Mouse (Mus musculus) myocyte (in vitro differentiated cells): ENCODE measurements around the gene Kif3c.

ENCODE experiments used
- E2F4 ChIP-seq: IDR thresholded peaks from one replicate; pipeline ENCODE4 v1.6.1; 2011; ENCODE audit warnings: mild to moderate bottlenecking, control low read depth, moderate library complexity; ENCODE audit not compliant: insufficient read depth
- MYOD1 ChIP-seq, 3 experiments: IDR thresholded peaks; one replicate each; pipeline ENCODE4 v1.6.1; 2011; ENCODE audit warnings: control low read depth in 2 of 3, low read depth in 2 of 3, mild to moderate bottlenecking in 2 of 3, moderate library complexity in 1 of 3; ENCODE audit not compliant: insufficient read length in 2 of 3, control insufficient read depth in 1 of 3
- POLR2A ChIP-seq: IDR thresholded peaks from one replicate; pipeline ENCODE4 v1.6.1; 2011; ENCODE audit warnings: low read depth, mild to moderate bottlenecking, control low read depth, moderate library complexity; ENCODE audit not compliant: insufficient read length
- POLR2AphosphoS2 ChIP-seq: IDR thresholded peaks from one replicate; pipeline ENCODE4 v1.6.1; 2011; ENCODE audit warnings: low read depth, control low read depth; ENCODE audit not compliant: insufficient read length
- SRF ChIP-seq: IDR thresholded peaks from one replicate; pipeline ENCODE4 v1.6.1; 2011; ENCODE audit warnings: low read depth; ENCODE audit not compliant: control insufficient read depth, insufficient read length
- TCF12 ChIP-seq: IDR thresholded peaks from one replicate; pipeline ENCODE4 v1.6.1; 2011; ENCODE audit warnings: mild to moderate bottlenecking, control low read depth; ENCODE audit not compliant: poor library complexity, insufficient read depth, severe bottlenecking

DNA sequence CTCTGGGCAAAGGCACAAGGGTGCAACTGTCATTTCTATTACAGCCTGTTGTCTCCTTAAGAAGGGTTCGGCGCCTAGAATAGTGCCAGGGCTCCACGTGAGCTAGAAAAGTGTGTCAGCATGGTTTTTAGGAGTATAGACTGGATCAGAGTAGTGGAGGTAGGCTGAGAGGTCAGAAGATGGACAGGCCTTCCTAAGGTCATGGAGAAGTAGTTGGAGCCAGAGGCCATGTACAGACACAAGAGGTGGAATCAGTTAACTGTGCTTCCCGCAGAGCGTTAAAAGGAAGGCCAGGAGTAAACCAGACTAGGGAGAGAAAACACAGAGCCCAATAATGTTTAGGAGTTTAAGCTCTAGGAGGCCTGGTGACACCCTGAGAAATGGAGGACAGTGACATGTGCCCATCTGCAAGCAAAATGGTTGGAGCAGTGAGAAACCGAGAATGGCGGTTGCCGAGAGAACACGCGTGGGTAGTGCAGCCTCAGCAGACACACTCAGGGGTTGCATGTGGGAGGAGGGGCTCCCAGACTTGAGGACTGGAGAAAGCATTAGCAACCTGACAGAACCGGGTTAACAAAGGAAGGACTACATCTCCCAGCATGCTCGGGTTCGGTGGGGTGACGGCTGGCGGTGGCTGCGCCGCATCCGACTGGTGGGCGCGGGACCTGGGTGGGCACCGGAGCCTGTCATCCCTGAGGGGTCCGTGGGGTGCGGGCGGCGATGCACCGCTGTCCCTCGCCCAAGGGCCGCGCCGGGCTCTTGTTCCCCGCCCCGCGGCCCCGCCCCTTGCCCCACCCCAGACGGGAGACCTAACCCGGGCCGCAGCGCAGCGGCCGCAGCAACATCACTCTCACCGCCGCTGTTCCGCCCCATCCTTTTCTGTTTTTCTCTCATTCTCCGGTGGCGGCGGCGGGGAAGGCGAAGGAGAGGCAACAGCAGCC lies at the start of gene Kif3c:
- TF ChIP-seq POLR2A (peak; percentile 59), TCF12 (no peak), E2F4 (no peak), MYOD1 (IDR thresholded peaks at IDR 0.05; ENCODE audit: control insufficient read depth in 1 of 3, insufficient read length in 2 of 3, low read depth in 2 of 3) (no peak), SRF (peak; percentile 47), POLR2AphosphoS2 (peak; percentile 59)
